Mouse (Mus musculus) spleen, postnatal 36 days (tissue): Measurements from ENCODE around the gene Slit3.

Experiments used
- DNase-seq, 2 experiments: peaks; one replicate each; pipeline ENCODE4 v3.0.0; 2022; ENCODE audit warnings: low spot score in 2 of 2, mixed read lengths in 1 of 2

The Slit3 gene

GRCm38 (mm10) chr11:35275300-35275699 is 154.3 kb downstream of the Slit3 start:
- DNase-seq, result no peak

- no peak for DNase-seq
Measured at GRCm38 (mm10) chr11:35276001-35276400, 155.0 kb downstream of the Slit3 start.

DNA sequence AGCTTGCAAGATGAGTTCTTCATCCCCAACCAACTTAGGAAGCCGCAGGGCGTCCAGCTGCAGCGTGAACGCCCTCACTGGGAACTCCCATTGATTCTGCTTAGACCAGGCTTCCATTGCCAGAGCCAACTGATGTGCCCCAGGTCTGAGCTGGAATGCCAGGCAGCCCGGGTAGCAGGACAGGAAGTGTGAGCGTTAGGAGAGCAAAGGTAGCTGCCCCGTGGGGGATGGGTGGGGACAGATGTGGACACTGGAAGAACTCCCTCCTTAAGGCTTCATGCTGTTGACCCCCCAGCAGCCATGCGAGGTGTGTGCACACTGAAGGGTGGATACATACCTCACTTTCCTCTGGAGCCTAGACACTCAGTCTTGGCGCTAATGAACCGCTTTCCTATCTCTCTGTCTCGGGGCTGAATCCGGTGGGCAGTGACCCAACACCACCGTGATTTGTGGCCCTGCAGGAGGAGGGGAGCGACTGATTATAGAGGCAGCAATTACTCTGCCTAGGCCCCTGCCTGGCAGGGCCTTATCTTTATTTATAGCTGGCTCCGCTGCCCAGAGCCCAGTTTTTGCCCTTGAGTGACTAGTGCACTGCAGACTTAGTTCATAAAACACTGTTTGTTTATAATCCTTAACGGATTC is 157.2 kb downstream of the Slit3 start:
- DNase-seq, result no peak

GRCm38 (mm10) chr11:35280826-35281225 is 159.8 kb downstream of the Slit3 start:
- no peak for DNase-seq

DNA sequence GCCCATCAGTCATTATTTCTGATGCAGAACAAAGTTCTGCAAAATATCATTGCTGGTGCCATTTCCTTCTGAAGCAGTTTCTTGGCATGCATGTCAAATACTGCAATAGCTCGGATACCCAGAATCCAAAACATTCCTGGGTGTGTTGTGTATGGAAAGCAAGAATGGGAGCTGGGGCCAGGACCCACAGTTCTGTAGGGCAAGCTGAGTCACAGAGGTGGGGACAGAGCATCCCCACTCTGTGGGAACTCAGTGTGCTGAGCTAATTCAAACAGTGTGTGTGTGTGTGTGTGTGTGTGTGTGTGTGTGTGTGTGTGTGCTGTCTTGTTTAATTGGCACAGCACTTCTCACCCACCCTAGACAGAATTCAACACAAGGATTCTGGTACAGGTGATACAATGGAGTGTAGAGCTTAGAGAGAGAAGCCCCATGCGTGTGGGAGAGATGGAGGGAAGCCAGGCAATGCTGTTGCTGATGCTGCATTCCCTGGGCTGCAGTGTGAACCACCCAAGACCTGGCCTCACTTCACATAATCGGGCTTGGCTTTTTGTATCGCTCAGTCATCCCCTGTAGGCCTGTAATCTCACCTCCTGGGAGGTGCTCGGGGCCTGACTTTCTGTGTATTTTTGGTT is 161.1 kb downstream of the Slit3 start:
- DNase-seq, result no peak

- DNase-seq, result no peak
Measured at GRCm38 (mm10) chr11:35282825-35283571, 162.0 kb downstream of the Slit3 start.

- no peak for DNase-seq
Measured at GRCm38 (mm10) chr11:35283767-35284166, 162.7 kb downstream of the Slit3 start.

DNA sequence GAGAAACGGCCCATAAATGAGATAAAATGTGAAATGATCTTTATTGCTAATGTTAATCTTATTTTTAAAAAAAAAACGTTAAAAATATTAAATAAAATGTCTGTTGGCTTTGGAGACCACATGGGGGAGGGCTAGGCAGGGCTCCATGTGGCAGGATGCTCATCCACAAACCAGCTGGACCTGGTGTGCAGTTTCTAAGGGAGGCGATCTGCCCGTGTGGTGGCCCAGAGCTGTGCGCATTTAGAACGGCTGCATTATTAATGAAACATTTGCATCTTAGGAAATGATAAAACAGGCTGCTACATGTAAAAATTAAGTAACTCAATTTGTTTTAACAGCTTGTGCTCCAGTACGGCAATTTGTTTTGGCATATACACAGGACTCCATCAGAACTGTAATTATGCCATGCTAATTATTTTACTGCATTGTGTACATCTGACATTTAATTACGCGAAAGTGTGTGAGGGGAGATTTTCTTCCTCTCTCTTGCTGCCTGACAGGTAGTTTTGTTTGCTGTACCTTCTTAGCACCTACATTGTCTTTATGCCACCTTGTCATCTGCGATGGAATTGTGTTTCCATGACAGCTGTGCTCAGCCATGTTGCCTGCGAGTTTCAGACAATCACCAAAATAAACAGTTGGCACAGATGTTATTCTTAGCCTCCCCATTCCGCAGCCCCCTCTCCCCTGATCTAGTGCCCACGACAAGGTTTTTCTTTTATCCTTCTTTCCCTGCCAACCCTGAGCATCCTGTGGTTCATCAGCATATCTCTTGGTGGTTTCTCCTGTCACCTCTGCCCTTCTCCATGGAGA is 165.8 kb downstream of the Slit3 start:
- no peak for DNase-seq

DNA sequence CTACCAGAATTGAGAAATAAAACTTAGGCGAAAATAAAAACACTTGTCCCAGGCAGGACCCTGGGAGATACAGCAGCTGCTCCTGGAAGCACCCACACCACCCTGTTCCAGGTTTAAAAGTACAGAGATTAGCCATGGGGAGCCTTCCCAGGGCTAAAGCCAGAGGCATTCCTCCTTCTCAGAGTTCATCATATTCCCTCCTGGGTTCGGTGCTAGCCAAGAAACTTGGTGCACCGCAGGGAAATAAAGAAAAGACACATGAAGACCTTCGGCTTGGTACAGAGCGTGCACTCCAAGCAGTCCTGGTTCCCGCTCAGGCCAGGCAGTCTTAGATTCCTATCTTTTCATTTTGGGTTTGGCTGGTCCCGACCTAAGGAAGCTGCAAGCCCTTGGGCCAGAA is 167.0 kb downstream of the Slit3 start:
- DNase-seq, result no peak

- no peak for DNase-seq
Measured at GRCm38 (mm10) chr11:35288761-35289278, 167.8 kb downstream of the Slit3 start.

- no peak for DNase-seq
Measured at GRCm38 (mm10) chr11:35292228-35292747, 171.3 kb downstream of the Slit3 start.

GRCm38 (mm10) chr11:35293197-35293596 is 172.2 kb downstream of the Slit3 start:
- DNase-seq, result no peak

DNA sequence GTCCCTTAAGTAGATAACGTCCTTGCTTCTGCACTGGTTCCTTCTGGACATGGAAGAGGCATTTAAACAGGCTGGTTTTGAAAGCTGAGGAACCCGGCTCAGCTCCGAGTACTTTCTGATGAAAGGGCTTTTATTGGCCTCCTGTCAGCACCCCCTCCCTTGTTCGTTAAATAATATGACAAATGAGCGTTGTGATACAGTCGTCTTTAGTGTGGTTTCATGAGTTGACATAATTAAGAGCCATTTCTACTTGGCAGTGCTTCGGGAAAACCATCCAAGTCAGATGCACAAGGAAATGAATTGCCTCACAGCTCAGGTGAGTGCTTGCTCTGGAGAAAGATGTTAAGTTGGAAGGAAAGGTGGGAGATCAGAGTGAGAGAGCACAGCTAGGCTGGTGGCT is 173.6 kb downstream of the Slit3 start:
- DNase-seq, result no peak

DNA sequence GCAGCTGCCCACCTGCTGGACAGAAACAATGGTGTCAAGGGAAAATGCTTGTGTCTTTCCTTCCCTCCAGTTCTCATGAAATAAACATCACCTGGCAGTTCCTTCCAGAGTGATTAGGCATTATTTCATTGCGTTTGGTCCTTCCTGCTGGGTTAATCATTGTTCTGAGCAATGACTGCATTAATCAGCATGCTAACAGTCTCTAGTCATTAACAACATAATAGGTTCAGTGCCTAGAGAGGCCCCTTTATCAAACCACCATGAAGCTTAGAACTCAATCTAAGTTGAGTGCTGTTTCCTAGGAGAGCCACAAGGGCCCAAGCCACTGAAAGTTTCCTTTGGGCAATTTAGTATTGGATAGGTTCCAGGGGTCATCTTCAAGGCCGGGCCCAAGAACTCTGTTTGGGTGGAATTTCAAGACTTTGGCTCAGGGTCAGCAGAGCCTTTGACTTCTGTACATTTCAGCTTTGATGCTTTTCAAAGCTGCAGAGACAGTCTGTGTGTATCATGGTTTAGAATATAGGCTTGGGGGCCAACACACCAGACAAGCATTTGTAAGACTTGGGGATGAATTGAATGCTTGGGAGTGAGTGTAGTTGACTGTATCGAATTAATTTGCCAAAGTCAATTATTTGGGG is 174.3 kb downstream of the Slit3 start:
- peak in 1 of 2 experiments; percentile 2 for DNase-seq

GRCm38 (mm10) chr11:35296803-35297202 is 175.8 kb downstream of the Slit3 start:
- DNase-seq, result no peak

- peak; percentile 14 to 17 for DNase-seq
Measured at GRCm38 (mm10) chr11:35297319-35297718, 176.3 kb downstream of the Slit3 start.

GRCm38 (mm10) chr11:35298526-35298925 is 177.5 kb downstream of the Slit3 start:
- no peak for DNase-seq

- no peak for DNase-seq
Measured at GRCm38 (mm10) chr11:35299857-35300375, 178.9 kb downstream of the Slit3 start.

GRCm38 (mm10) chr11:35302272-35302671 is 181.2 kb downstream of the Slit3 start:
- DNase-seq, result no peak

DNA sequence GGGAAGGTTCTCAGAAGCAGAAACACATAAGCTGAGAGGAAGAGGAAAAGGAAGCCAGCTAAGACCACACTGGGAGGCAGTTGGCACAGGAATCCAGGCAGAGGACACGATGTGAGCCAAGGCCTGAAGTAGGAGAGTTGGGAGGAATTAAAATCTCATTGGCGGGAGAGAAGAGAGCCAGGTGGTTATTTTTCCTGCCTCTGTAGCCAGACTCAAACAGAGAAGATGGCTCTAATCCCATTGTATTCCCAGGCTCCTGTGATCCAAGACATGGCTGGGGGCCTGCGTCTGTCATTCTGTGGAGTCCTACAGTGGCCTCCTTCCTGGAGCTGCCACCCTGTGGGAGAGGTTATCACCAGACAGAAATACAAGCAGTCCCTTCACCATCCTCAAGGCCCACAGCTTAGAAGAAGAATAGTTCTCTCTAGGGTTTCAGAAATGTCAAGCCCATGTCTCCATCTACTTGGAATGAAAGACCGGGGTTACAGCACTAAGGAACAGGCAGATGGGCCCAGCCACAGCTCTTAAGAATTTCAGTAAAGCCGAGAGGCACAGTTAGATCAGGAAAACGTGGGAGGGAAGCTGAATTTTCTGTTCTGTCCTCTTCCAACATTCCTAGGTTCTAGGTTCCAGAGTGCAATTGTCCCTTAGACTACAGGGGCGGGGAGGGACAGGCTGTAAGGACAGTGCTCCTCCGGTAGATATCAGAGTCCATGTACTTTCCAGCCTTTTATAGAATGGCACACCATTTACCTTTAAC is 183.4 kb downstream of the Slit3 start:
- no peak for DNase-seq
